Mouse (Mus musculus): Measurements from ENCODE around the gene Cbx5. TPM values are rescaled to one million over a fixed set of nuclear protein-coding genes. Genes with fewer than 3 reads are reported as not detected.
A peak's percentile ranks its signal among the peaks of the same experiment; 100 is the strongest.

Gene Cbx5
- polyA plus RNA-seq, 1 experiment from 2014 or later, result 98.0 TPM

DNA sequence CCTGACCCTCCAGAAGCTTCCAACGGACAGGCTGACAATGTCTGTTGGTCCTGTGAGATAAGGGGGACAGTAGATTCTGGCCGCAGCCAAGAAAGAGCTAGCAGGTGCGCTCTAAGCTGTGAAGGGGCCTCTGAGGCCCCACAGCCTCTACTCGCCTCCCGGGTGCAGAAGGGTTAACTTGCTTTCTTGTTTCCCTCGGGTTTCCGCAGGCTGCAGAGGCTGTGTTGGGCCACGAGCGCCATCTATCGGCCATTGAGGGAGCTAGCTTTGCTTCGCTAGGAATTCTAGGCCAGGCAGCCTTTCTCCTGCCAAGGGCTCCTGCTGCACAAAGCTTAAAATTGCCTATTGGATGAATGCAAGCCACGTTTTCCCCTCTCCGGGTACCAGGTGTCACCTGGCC lies 74.2 kb downstream of the Cbx5 start:
- H3K27me3 ChIP-seq (replicated peaks), result peaks cover 42% of the 10 kb centered on the region
- peaks cover 34% of the 10 kb centered on the region for H3K4me1 ChIP-seq (replicated peaks)
- H3K4me2 ChIP-seq (replicated peaks), result no peak overlapping the region
- H3K36me3 ChIP-seq, result no peaks in the 10 kb centered on the region
- peak; percentile 24; the same call in 1 of the 2 replicates for ATAC-seq
- under 1% methylated on average over 13 of the region's 13 CpGs for WGBS
- no peaks in the 10 kb centered on the region for H3K9me3 ChIP-seq
- no peak overlapping the region for H3K4me3 ChIP-seq (replicated peaks)
- H3K27ac ChIP-seq, result no peak overlapping the region
- no peak overlapping the region for H3K9ac ChIP-seq

DNA sequence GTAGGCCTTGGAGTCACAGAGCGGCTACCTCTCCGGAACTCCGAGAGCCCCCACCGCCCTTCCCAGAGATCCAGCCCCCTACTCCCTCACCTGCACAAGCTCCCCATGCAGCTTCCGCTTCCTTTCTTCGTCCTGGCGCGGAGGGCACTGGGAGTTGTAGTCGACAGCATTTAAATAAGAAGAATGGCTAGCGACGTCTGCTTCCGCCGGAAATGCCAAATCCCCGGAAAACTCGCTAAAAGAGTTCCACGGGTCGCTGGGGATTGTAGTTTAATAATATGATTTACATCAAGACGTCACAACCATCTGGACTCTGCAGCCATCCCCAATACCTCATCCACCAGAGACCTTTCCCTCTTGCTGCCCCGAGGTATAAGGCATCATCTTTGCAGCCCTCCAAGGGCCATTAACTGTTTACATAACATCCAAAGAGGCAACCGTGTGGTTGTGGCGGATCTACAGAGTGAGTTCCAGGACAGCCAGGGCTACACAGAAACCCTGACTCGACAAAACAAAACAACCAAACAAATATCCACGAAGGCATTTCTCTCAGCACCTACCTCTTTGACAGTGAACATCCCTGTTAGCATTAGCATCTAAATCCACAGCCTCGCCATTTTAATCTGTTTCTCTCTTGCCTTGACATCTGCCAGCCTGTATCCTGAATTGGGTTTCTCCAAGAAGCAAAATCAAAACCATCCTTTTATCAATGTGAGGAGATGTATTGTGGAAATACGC lies 76.3 kb downstream of the Cbx5 start:
- Histone ChIP-seq H3K9ac (peak overlapping the region; percentile 73), H3K4me3 (replicated peaks) (peak overlapping the region; percentile 79), H3K4me2 (replicated peaks) (peak overlapping the region; percentile 61), H3K4me1 (replicated peaks) (peaks cover 15% of the 10 kb centered on the region), H3K36me3 (no peaks in the 10 kb centered on the region), H3K27ac (no peak overlapping the region), H3K27me3 (replicated peaks) (peaks cover 25% of the 10 kb centered on the region), H3K9me3 (no peaks in the 10 kb centered on the region)
- 9% methylated on average over 25 of the region's 25 CpGs for WGBS
- ATAC-seq, result peak; percentile 88

DNA sequence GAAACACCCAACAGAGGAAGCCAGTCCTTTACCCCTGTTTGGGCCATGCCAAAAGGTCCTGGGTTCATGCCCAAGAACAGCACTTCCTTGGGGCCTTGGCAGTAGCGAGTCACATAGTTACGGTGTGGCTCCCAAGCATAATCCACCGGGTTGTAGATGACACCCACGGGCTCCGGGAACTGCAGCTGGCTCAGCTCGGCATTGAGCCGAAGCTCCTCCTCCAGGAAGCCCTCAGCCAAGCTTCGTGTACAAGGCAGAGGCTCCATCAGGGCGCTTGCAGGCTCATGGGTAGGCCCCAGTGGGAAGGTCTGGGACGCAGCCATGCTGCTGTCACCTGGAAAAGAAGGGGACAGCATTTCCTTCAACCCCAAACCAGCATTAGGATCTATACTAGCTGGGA lies 82.0 kb downstream of the Cbx5 start:
- Histone ChIP-seq H3K4me3 (replicated peaks) (no peak overlapping the region), H3K4me2 (replicated peaks) (no peak overlapping the region), H3K27ac (no peak overlapping the region), H3K27me3 (replicated peaks) (no peaks in the 10 kb centered on the region), H3K9me3 (no peaks in the 10 kb centered on the region), H3K9ac (no peak overlapping the region), H3K4me1 (replicated peaks) (0 out of 2 replicates have a peak, but pooled peaks cover 2% of the 10 kb centered on the region), H3K36me3 (no peaks in the 10 kb centered on the region)
- 85% methylated on average over 10 of the region's 10 CpGs for WGBS
- no peak for ATAC-seq

DNA sequence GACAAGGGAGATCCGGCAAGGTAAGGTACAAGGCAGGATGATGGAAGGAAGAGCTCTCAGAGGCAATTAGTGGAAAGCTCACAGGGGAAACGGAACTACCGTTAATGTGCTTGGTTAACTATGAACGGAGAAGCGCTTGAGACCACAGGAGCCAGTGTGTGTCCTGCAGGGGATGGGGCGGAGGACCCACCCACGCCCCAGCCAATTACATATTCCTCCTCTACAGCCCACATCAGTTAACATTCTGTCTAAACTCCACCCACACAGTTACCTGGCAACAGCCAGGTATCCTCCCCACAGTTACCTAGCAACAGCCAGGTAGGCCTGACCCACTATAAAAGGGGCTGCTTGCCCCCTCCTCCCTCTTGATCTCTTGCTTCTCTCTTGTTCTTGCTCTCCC lies 82.7 kb downstream of the Cbx5 start:
- no peaks in the 10 kb centered on the region for H3K9me3 ChIP-seq
- no peaks in the 10 kb centered on the region for H3K36me3 ChIP-seq
- H3K27ac ChIP-seq, result no peak overlapping the region
- no peak overlapping the region for H3K4me2 ChIP-seq (replicated peaks)
- H3K4me3 ChIP-seq (replicated peaks), result no peak overlapping the region
- no peak for ATAC-seq
- no peak overlapping the region for H3K9ac ChIP-seq
- H3K4me1 ChIP-seq (replicated peaks), result no peaks in the 10 kb centered on the region
- WGBS, result 66% methylated on average over 7 of the region's 7 CpGs
- no peaks in the 10 kb centered on the region for H3K27me3 ChIP-seq (replicated peaks)

DNA sequence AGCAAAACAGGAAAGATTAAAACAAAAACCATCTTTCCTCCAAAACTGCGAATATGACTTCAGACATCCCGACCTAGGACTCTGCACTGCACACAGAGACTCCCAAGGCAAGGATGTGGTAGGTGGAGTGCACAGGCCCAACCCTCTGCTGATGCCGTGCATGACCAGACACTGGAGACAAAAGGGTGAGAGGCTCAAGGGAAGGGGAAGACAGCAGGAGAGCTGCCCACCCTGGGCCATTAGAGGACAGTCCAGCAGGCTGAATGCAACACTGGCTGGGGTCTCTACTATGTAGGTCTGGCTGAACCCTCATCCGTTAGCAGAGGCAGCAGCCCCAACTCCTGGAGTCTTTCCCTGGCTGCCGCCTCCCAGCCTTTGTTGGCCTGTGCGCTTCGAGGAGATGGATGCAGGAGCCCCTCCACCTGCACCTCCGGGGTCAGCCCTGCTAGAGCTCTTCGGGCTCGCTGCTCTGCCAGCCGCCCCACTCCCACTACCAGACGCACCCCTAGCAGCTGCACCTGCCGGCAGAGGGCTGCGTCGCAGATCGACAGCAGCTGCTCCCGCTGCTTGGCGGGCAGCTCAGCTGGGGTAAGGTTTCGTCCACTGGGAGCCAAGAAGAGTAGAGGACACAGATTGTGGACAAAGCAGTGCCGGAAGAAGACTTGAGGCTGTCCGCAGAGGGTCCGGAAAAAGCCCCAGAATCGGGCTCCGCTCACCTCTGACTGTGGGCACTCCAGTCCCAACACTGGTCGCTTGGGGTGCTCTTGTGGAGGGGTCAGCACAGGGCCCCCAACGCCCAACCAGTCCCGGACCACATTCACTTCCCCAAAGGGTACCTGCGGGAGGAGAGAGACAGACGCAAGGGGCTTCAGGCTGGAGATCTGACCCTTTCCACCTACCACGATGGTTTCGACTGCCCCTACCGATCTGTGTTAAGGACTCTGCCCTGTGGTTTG lies 84.0 kb downstream of the Cbx5 start:
- no peak overlapping the region for H3K9ac ChIP-seq
- no peak overlapping the region for H3K4me2 ChIP-seq (replicated peaks)
- no peaks in the 10 kb centered on the region for H3K4me1 ChIP-seq (replicated peaks)
- peak; percentile 27; the same call in 1 of the 2 replicates for ATAC-seq
- no peaks in the 10 kb centered on the region for H3K27me3 ChIP-seq (replicated peaks)
- no peaks in the 10 kb centered on the region for H3K9me3 ChIP-seq
- WGBS, result 46% methylated on average over 32 of the region's 32 CpGs
- H3K27ac ChIP-seq, result no peak overlapping the region
- no peaks in the 10 kb centered on the region for H3K36me3 ChIP-seq
- H3K4me3 ChIP-seq (replicated peaks), result no peak overlapping the region

DNA sequence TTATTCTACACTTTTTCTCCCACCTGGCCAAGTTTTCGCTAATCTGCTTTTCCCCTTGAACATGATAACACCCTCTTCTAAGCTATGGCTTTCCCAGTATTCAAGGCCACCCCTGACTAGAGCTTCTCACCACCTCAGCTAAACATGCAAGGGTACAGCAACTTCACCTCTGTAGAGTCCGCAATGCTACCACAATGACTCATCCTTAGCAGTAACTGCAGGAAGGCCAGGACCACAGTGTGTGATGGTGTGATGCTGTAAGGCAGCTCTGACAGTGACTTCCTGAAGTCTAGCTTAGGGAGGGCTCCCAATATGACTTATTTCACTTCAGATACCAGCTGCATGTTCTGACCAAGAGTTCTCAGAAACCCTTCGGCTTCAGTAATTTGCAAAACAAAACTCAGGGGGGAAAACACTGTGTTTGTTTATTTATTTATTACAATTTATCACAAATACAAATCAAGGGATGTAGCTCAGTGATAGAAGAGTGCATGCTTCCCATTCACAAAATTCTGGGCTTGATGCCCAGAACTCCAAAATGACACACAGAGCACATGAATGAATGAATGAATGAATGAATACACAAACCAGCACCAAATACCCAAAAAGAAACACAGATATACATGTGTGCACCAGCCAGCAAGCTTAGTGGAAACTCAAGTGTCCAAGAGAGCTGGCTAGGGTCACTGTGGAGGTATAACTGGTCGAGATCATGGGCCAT lies 86.6 kb downstream of the Cbx5 start:
- Histone ChIP-seq H3K9me3 (no peaks in the 10 kb centered on the region), H3K4me2 (replicated peaks) (no peak overlapping the region), H3K36me3 (no peaks in the 10 kb centered on the region), H3K4me1 (replicated peaks) (no peaks in the 10 kb centered on the region), H3K27ac (no peak overlapping the region), H3K4me3 (replicated peaks) (no peak overlapping the region), H3K27me3 (replicated peaks) (peaks cover 4% of the 10 kb centered on the region), H3K9ac (no peak overlapping the region)
- no peak for ATAC-seq
- WGBS, result 75% methylated on average over 4 of the region's 4 CpGs

DNA sequence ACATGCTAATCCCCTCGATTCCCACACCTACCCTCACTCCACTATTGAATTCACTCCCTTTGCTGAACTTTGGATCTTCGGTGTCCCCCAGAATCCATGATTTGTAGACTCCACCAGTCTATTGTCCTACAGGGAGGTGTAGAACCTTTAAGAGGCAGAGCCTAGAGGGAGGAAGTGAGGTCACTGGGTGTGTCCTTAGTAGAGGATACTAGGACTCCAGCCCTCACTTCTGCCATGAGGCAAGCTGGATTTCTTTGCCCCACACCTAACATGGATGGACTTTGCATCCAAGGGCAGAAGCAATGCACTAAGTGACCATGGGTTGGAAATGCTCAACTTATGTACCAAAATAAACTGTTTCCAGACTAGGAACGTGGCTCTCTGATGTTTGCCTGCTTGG lies 87.2 kb downstream of the Cbx5 start:
- no peak overlapping the region for H3K9ac ChIP-seq
- WGBS, result 88% methylated on average over 3 of the region's 3 CpGs

DNA sequence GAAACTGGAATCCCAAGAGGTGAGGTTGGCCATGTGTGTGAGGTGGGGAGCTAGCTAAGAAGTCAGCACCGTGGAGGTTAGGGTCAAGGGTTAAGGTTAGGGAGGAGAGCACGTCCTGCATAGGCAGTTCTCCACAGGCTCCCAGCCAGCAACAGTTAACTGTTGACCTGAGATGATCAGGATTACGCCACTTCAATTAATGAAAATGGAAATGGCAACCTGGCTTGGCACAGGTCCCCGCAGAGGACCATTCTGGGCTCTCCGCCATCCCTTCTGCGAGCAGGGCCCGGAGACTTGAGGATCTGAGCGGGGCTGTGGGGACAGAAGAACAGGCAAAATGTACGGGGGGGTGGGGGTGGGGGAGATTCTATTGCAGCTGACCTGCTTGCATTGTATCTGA lies 91.8 kb downstream of the Cbx5 start:
- no peaks in the 10 kb centered on the region for H3K36me3 ChIP-seq
- WGBS, result 65% methylated on average over 9 of the region's 9 CpGs
- no peaks in the 10 kb centered on the region for H3K9me3 ChIP-seq
- no peak overlapping the region for H3K4me3 ChIP-seq (replicated peaks)
- peaks cover 49% of the 10 kb centered on the region for H3K27me3 ChIP-seq (replicated peaks)
- H3K4me2 ChIP-seq (replicated peaks), result no peak overlapping the region
- no peak overlapping the region for H3K27ac ChIP-seq
- H3K4me1 ChIP-seq (replicated peaks), result peaks cover 6% of the 10 kb centered on the region; the same call in 1 of the 2 replicates
- no peak for ATAC-seq
- no peak overlapping the region for H3K9ac ChIP-seq

More for the DNA sequence above, 87.2 kb downstream of the Cbx5 start:
- Histone ChIP-seq H3K4me1 (replicated peaks) (no peaks in the 10 kb centered on the region), H3K36me3 (no peaks in the 10 kb centered on the region), H3K9me3 (no peaks in the 10 kb centered on the region), H3K4me2 (replicated peaks) (no peak overlapping the region), H3K4me3 (replicated peaks) (no peak overlapping the region), H3K27me3 (replicated peaks) (peaks cover 10% of the 10 kb centered on the region), H3K27ac (no peak overlapping the region)
- 0 out of 2 replicates have a peak, but pooled peaks have one; percentile 18 for ATAC-seq

DNA sequence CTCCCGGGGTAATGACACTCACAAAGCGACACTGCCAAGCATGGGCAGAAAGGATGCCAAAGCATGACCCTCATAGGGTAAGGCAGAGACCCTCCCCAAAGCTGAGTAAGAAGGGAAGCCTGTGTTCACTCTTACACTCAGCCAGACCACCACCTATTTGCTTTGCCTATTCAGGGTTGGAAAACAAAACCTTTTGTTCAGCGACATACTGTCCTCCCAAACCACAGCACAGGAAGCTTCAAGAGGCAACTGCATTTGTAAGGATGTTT lies 92.3 kb downstream of the Cbx5 start:
- no peaks in the 10 kb centered on the region for H3K9me3 ChIP-seq
- no peak overlapping the region for H3K27ac ChIP-seq
- 36% methylated on average over 3 of the region's 3 CpGs for WGBS
- no peak overlapping the region for H3K9ac ChIP-seq
- H3K4me3 ChIP-seq (replicated peaks), result peak overlapping the region; percentile 44; the same call in 1 of the 2 replicates
- H3K4me2 ChIP-seq (replicated peaks), result peak overlapping the region; percentile 88
- peaks cover 49% of the 10 kb centered on the region for H3K27me3 ChIP-seq (replicated peaks)
- H3K4me1 ChIP-seq (replicated peaks), result peaks cover 6% of the 10 kb centered on the region; the same call in 1 of the 2 replicates
- no peak for ATAC-seq
- no peaks in the 10 kb centered on the region for H3K36me3 ChIP-seq

DNA sequence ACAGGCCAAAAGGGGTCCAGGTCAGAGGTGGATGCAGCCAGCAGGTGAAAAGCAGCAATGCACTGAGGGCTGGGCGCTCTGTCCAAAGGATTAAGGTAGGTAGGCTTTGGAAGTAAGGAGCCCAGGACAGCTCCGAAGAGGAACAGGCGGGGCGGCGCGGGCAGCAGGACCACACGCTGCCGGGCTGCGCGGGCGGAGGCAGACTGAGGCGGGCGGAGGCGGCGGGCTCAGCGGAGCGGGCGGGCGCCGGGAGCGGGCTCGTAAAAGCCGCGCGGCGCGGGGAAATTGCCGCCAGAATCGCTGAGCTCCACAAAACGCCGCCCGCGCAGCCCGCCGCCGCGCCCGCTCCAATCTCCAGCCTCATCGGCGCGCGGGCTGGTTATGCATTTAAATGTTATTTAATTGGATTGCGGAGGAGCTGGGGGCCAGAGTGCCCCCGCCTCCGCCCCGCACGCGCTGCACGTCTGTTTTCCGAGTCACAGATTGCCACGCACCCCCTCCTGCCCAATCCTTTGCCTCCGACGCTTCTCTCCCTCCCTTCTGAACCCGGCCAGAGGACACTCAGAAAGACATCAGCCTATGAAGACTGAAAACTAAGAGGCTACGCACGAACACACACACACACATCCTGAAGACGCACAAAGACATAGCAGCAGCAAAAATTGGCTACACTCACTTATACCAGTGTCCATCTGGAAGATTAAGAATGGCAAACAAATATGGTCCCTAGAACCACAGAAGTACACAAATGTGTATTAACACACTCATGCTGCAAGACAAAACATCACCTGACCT lies 92.8 kb downstream of the Cbx5 start:
- Histone ChIP-seq H3K4me2 (replicated peaks) (peak overlapping the region; percentile 88), H3K9me3 (no peaks in the 10 kb centered on the region), H3K4me1 (replicated peaks) (peaks cover 6% of the 10 kb centered on the region; the same call in 1 of the 2 replicates), H3K27me3 (replicated peaks) (peaks cover 49% of the 10 kb centered on the region), H3K9ac (peak overlapping the region; percentile 49), H3K4me3 (replicated peaks) (peak overlapping the region; percentile 44), H3K27ac (no peak overlapping the region), H3K36me3 (no peaks in the 10 kb centered on the region)
- ATAC-seq, result peak; percentile 59
- WGBS, result 1% methylated on average over 57 of the region's 57 CpGs

DNA sequence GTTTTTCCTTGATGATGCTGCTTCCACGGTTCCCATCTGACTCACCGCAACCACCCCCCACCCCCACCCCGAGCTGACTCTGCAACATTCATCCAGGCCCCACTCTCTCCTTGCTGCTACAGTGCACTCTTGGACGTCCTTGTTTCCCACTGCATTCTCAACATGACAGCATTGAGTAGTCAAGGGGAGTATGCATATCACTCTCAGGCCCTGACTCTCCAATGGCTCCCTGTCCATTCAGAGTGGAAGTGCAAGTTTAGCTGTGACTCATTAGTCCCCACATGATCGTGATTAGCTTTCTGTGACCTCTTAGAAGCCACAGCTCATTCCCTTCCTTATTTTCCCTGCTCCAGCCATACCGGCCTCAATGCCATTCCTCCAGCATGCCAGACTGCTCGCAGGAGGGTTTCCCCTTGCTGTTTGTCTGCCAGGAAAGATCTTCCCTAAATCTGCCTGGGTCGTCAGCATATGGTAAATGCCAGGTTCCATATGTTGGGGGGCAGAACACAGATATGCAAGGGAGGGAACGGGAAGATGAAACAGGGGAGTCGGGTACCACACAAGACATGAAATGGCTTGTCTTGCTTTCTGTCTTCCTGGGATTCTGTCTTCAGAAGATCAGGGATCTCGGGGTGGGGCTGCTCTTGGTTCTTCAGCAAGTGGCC lies 93.8 kb downstream of the Cbx5 start:
- Histone ChIP-seq H3K9me3 (no peaks in the 10 kb centered on the region), H3K9ac (no peak overlapping the region), H3K27me3 (replicated peaks) (peaks cover 53% of the 10 kb centered on the region), H3K27ac (no peak overlapping the region), H3K4me3 (replicated peaks) (no peak overlapping the region), H3K4me1 (replicated peaks) (peaks cover 6% of the 10 kb centered on the region; the same call in 1 of the 2 replicates), H3K36me3 (no peaks in the 10 kb centered on the region), H3K4me2 (replicated peaks) (no peak overlapping the region)
- WGBS, result 81% methylated on average over 11 of the region's 11 CpGs
- no peak for ATAC-seq
